Mouse (Mus musculus): ENCODE measurements around the gene Gsdma3. TPM values are rescaled to one million over a fixed set of nuclear protein-coding genes. Genes with fewer than 3 reads are reported as not detected.
"Not testable (repeated sequence)": the region's sequence is repeated elsewhere in the genome, so short reads cannot be mapped to it uniquely, and the experiment has no call there.

Gsdma3 gene
- total and polyA plus RNA-seq, 2 experiments from 2014 or later: not detected

GRCm38 (mm10) chr11:98597991-98598390 is 28.2 kb upstream of the Gsdma3 start, which contains the start of gene Lrrc3c:
Gene Lrrc3c (plus strand): TSS chr11:98598291.
- Histone ChIP-seq H3K4me2 (ENCODE audit: low read depth, low read length) (peak within 1 kb of the TSS; percentile 30; the same call in 1 of the 2 replicates), H3K27ac (ENCODE audit: low read depth) (no peak within 1 kb of the TSS), H3K9me3 (replicated peaks; ENCODE audit: control insufficient read depth, low read length) (no peaks in the 10 kb centered on the region), H3K4me1 (ENCODE audit: control insufficient read depth, insufficient read depth) (peaks cover 12% of the 10 kb centered on the region; the same call in 1 of the 2 replicates), H3K9ac (replicated peaks; ENCODE audit: low read depth, low read length) (no peak within 1 kb of the TSS), H3K27me3 (ENCODE audit: control insufficient read depth, insufficient read depth, low read length) (peaks cover 17% of the 10 kb centered on the region), H3K4me3 (ENCODE audit: low read depth, low read length) (no peak within 1 kb of the TSS), H3K36me3 (replicated peaks; ENCODE audit: control insufficient read depth, insufficient read depth, low read length) (no peaks in the 10 kb centered on the region)
- ATAC-seq (ENCODE audit: insufficient read depth, low read depth) (no peak), DNase-seq (ENCODE audit: low spot score) (no peak)
- 88% methylated on average over 8 of the region's 8 CpGs for WGBS
- TF ChIP-seq EP300 (IDR thresholded peaks at IDR 0.05; ENCODE audit: low read depth) (no peak), CTCF (IDR thresholded peaks at IDR 0.05; ENCODE audit: low read depth) (no peak)

GRCm38 (mm10) chr11:98598851-98599290 is 27.3 kb upstream of the Gsdma3 start:
- Histone ChIP-seq H3K27me3 (ENCODE audit: control insufficient read depth, insufficient read depth, low read length) (peaks cover 17% of the 10 kb centered on the region), H3K9me3 (replicated peaks; ENCODE audit: control insufficient read depth, low read length) (no peaks in the 10 kb centered on the region), H3K4me2 (ENCODE audit: low read depth, low read length) (peak overlapping the region; percentile 30; the same call in 1 of the 2 replicates), H3K4me1 (ENCODE audit: control insufficient read depth, insufficient read depth) (peaks cover 12% of the 10 kb centered on the region; the same call in 1 of the 2 replicates), H3K36me3 (replicated peaks; ENCODE audit: control insufficient read depth, insufficient read depth, low read length) (no peaks in the 10 kb centered on the region), H3K4me3 (ENCODE audit: low read depth, low read length) (no peak overlapping the region), H3K9ac (replicated peaks; ENCODE audit: low read depth, low read length) (no peak overlapping the region), H3K27ac (ENCODE audit: low read depth) (no peak overlapping the region)
- ATAC-seq (ENCODE audit: insufficient read depth, low read depth) (no peak), DNase-seq (ENCODE audit: low spot score) (no peak)
- 45% methylated on average over 18 of the region's 18 CpGs for WGBS
- TF ChIP-seq CTCF (IDR thresholded peaks at IDR 0.05; ENCODE audit: low read depth) (no peak), EP300 (IDR thresholded peaks at IDR 0.05; ENCODE audit: low read depth) (no peak)

- Histone ChIP-seq H3K4me1 (ENCODE audit: control insufficient read depth, insufficient read depth) (peaks cover 12% of the 10 kb centered on the region; the same call in 1 of the 2 replicates), H3K4me3 (ENCODE audit: low read depth, low read length) (no peak overlapping the region), H3K27me3 (ENCODE audit: control insufficient read depth, insufficient read depth, low read length) (peaks cover 17% of the 10 kb centered on the region), H3K9me3 (replicated peaks; ENCODE audit: control insufficient read depth, low read length) (no peaks in the 10 kb centered on the region), H3K4me2 (ENCODE audit: low read depth, low read length) (peak overlapping the region; percentile 30; the same call in 1 of the 2 replicates), H3K36me3 (replicated peaks; ENCODE audit: control insufficient read depth, insufficient read depth, low read length) (no peaks in the 10 kb centered on the region), H3K27ac (ENCODE audit: low read depth) (no peak overlapping the region), H3K9ac (replicated peaks; ENCODE audit: low read depth, low read length) (no peak overlapping the region)
- DNase-seq (ENCODE audit: low spot score) (no peak), ATAC-seq (ENCODE audit: insufficient read depth, low read depth) (no peak)
- WGBS: 15% methylated on average over 18 of the region's 18 CpGs
- TF ChIP-seq EP300 (IDR thresholded peaks at IDR 0.05; ENCODE audit: low read depth) (no peak), CTCF (IDR thresholded peaks at IDR 0.05; ENCODE audit: low read depth) (no peak)
These were observed 26.9 kb upstream of the Gsdma3 start for GRCm38 (mm10) chr11:98599291-98599690.

DNA sequence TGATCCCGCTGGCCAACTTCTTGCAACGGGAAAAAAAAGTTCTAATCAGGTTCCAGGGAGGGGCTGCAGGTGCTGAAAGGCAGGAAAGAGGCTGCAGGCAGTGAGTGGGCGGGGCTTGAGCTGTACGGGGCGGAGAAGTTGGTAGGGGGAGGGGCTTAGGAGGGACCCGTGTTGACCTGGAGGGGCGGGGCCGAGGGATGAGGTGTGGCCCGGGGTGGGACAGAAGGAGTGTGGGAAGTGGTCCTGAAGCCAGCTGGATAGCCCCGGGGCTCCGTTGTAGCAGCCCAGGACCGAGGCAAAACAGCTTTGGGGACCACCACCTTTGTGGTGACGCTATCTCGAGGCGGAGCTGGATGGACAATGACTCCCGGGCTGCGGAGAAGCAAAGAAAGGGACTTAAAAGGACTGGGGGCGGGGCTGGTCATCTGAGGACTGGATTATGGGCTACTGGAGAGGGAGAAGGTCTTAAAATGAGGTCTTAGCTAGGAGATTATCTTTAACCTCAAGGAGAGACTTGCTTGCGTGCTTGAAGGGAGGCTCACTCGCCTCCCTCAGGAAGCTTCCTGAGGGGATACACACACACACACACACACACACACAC is 24.0 kb upstream of the Gsdma3 start:
- Histone ChIP-seq H3K9ac (replicated peaks; ENCODE audit: low read depth, low read length) (no peak overlapping the region), H3K9me3 (replicated peaks; ENCODE audit: control insufficient read depth, low read length) (no peaks in the 10 kb centered on the region)
- 1% methylated on average over 20 of the region's 20 CpGs for WGBS

DNA sequence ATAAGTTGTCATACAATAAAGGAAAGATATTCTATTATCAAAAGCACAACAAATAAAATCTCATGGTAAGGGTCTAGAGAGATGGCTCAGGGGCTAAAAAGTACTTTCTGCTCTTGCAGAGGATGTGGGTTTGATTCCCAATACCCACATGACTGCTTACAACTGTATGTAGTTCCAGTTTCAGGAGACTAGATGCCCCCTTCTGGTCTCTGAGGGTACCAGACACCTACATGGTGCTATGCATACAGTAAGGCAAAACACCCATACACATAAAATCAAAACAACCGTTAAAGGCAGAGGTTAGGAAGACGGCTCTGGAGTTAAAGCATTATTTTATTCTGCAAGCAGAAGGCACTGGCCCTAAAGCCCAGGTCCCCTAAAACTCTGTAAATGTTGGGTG is 22.2 kb upstream of the Gsdma3 start:
- Histone ChIP-seq H3K27ac (ENCODE audit: low read depth) (no peak overlapping the region), H3K9ac (replicated peaks; ENCODE audit: low read depth, low read length) (no peak overlapping the region), H3K4me3 (ENCODE audit: low read depth, low read length) (no peak overlapping the region), H3K4me2 (ENCODE audit: low read depth, low read length) (no peak overlapping the region), H3K9me3 (replicated peaks; ENCODE audit: control insufficient read depth, low read length) (no peaks in the 10 kb centered on the region), H3K4me1 (ENCODE audit: control insufficient read depth, insufficient read depth) (0 out of 2 replicates have a peak, but pooled peaks cover 12% of the 10 kb centered on the region), H3K36me3 (replicated peaks; ENCODE audit: control insufficient read depth, insufficient read depth, low read length) (no peaks in the 10 kb centered on the region), H3K27me3 (ENCODE audit: control insufficient read depth, insufficient read depth, low read length) (peaks cover 7% of the 10 kb centered on the region; the same call in 1 of the 2 replicates)
- ATAC-seq (ENCODE audit: insufficient read depth, low read depth): no peak
- DNase-seq (ENCODE audit: low spot score): no peak
- TF ChIP-seq EP300 (IDR thresholded peaks at IDR 0.05; ENCODE audit: low read depth) (no peak), CTCF (IDR thresholded peaks at IDR 0.05; ENCODE audit: low read depth) (no peak)
- 80% methylated on average over 2 of the region's 2 CpGs for WGBS

More for the DNA sequence above, 24.0 kb upstream of the Gsdma3 start:
- no peak for TF ChIP-seq EP300 (IDR thresholded peaks at IDR 0.05; ENCODE audit: low read depth)
- no peak for TF ChIP-seq CTCF (IDR thresholded peaks at IDR 0.05; ENCODE audit: low read depth)
- ATAC-seq (ENCODE audit: insufficient read depth, low read depth) (peak; percentile 28; the same call in 1 of the 2 replicates), DNase-seq (ENCODE audit: low spot score) (no peak)
- Histone ChIP-seq H3K27ac (ENCODE audit: low read depth) (no peak overlapping the region), H3K4me2 (ENCODE audit: low read depth, low read length) (peak overlapping the region; percentile 43), H3K27me3 (ENCODE audit: control insufficient read depth, insufficient read depth, low read length) (peaks cover 17% of the 10 kb centered on the region), H3K4me3 (ENCODE audit: low read depth, low read length) (no peak overlapping the region), H3K4me1 (ENCODE audit: control insufficient read depth, insufficient read depth) (peaks cover 12% of the 10 kb centered on the region; the same call in 1 of the 2 replicates), H3K36me3 (replicated peaks; ENCODE audit: control insufficient read depth, insufficient read depth, low read length) (no peaks in the 10 kb centered on the region)

DNA sequence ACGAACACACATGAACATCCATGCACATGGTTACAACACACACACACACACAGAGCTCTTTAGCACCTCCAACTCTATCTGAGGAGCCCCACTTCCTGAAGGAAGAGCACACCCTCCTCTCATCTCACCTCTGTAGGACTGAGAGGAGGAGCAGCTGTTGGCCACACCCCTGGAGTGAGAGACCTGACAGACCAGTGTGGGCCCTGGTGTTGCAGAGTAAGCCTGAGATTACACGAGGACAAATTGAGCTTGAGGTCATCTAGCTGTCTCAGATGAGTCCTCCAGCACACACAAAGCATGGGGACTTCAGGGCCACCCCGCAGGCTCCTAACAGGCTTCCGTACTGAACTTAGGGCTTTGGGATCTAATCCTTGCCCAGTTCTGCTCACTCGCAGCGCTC is 21.2 kb upstream of the Gsdma3 start:
- H3K36me3 ChIP-seq (replicated peaks; ENCODE audit: control insufficient read depth, insufficient read depth, low read length); H3K9me3 ChIP-seq (replicated peaks; ENCODE audit: control insufficient read depth, low read length); H3K9ac ChIP-seq (replicated peaks; ENCODE audit: low read depth, low read length); DNase-seq (ENCODE audit: low spot score); ATAC-seq (ENCODE audit: insufficient read depth, low read depth); H3K4me3 ChIP-seq (ENCODE audit: low read depth, low read length); H3K27me3 ChIP-seq (ENCODE audit: control insufficient read depth, insufficient read depth, low read length); H3K27ac ChIP-seq (ENCODE audit: low read depth); H3K4me2 ChIP-seq (ENCODE audit: low read depth, low read length): not testable (repeated sequence)
- WGBS: 65% methylated on average over 6 of the region's 6 CpGs
- 0 out of 2 replicates have a peak, but pooled peaks cover 12% of the 10 kb centered on the region for H3K4me1 ChIP-seq (ENCODE audit: control insufficient read depth, insufficient read depth)

Measured in heart, postnatal 0 days (tissue).